Mouse (Mus musculus) brain, embryonic 14.5 days (tissue): ENCODE measurements around the gene Ccdc78.
A peak's percentile ranks its signal among the peaks of the same experiment; 100 is the strongest.

ENCODE experiments used
- CTCF ChIP-seq: fragments of 200-500 bp; IDR thresholded peaks from 2 replicates; pipeline ENCODE4 v1.5.1; 2012; ENCODE audit warnings: inconsistent platforms, mild to moderate bottlenecking, moderate library complexity, borderline replicate concordance; ENCODE audit not compliant: insufficient read depth, insufficient read length; ENCODE audit errors: extremely low read depth
- POLR2A ChIP-seq: fragments of 200-500 bp; IDR thresholded peaks from 2 replicates; pipeline ENCODE4 v1.6.1; 2012; ENCODE audit warnings: mild to moderate bottlenecking, inconsistent platforms, borderline replicate concordance; ENCODE audit not compliant: poor library complexity, insufficient read depth, insufficient read length, severe bottlenecking; ENCODE audit errors: extremely low read depth

DNA sequence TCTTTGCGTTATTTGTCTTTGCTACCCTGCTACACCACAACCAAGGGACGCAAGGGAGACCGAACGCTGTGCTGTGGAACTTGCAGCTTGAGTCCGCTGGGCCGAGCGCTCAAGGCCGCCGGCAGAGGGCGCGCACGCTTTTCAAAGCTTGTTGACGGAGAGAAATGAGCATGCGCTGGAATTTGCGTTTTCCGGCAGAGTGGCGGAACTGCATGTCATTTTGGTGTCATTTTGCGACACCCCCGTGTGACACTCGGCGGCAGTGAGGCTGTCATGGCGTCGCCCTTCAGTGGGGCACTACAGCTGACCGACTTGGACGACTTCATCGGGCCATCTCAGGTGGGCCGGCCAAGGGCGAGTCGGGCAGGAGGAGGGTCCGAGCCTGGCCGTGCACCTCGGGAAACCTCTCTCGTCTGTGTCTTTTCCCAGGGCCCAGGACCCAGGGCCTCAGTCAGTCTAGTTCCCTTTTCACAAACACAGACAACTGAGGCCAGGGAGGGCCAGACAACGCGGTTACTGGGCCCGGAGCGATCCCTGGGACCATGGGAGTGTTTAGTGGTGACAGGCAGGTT is 12.7 kb upstream of the Ccdc78 start, which contains the start of gene Narfl:
- TF ChIP-seq POLR2A (peak; percentile 65; the same call in 1 of the 2 replicates), CTCF (peak; percentile 96)
